Mouse (Mus musculus) left cerebral cortex, adult 9 months (tissue): ENCODE measurements at regions not wholly inside any gene's neighbourhood (a gene's known extent, or its start where the extent isn't known, plus 50 kb on each side); places are given as distances from the start of the nearest gene placed in this dataset.

Experiments used
- DNase-seq, 2 experiments: peaks; one replicate each; pipeline ENCODE4 v3.0.0; 2022; ENCODE audit warnings: low spot score in 2 of 2

DNA sequence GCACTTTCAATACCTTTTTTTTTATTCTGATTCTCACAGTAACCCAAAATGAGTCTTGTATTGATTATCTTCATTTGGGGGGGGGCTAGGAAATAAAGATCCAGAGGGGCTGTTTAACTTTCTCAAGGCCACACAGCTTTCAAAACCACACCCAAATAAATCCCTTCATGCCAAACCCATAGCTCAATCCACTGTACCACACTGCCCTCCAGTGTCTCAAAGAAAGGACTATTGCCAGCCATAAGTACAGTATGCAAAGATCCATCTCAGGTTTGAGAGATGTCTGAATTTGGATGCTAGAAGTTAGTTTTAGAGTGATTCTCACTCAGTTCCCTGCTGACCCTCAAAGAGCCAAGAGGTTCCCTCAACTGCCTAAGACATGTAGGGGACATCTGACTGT lies 120.1 kb upstream of the Gm26657 start:
- no peak for DNase-seq

DNA sequence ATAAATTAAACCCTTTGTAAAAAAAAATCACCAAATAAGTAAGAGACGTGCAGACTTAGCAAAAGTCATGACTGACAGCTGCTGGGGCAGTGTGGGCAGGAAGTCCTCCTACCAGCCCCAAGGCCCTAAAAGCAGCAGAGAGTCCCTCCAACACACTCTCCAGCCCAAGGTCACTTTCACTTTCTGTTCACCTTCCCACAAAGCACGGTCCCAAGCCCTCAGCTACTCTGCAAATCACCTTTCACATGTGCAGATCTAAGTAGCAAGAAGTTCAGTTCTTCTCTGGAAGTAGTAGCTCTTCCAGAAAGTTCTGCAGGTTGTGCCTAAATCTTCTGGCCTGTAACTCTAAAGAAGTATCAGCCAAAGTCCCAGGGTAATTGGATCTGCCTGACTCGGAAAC lies 120.8 kb upstream of the Gm26657 start:
- DNase-seq = no peak

DNA sequence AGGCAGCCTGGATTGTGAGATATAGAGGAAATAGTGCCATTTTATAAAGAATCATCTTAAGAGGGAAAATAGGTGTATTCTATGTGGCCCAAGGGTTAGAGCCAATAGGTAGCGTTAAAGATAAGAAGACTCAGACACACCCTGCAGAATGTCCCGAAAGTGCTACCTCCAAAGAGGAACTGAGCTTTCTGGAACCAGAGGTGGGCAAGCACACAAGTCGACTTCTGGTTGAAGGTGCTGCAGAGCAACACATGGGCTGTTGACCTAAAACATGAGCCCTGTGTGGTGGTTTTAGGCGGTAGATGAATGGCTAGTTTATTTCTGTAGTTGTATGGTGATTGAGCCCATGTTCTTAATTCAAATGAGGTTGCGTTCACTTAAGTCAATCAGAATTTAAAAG lies 121.4 kb upstream of the Gm26657 start:
- DNase-seq = no peak

DNA sequence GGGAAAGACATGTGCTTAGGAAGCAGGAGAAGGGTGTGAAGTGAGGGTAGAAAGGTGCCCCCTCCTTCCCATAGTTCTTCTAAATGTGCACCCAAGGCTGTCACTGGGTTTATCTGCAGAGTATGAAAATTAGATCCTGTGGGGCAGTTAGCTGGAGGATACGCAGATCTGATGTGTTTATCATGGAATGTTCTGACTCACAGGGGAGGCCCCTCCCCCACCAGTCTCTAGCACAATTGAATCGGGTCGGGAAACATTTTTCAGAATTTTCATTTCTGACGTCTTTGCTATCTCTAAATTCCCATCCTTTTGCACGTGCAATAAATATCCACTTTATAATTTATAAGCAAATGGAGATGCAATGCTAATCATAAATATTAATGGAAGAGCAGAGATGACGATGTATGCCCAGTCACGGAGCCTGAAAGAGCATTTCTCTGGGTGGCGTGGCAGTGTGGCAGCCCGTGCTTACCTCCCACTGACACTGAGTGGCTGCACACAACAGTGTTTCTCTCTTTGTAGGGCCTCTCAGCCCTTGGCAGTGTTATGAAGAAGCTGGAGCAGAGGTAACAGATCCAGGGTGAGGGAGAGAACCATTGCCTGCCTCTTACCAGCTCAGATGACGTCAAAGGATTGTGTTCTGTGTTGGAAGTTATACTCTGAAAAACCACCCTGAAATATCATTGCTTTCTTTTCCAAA lies 122.1 kb upstream of the Gm26657 start:
- DNase-seq = peak in 1 of 2 experiments; percentile 7

DNA sequence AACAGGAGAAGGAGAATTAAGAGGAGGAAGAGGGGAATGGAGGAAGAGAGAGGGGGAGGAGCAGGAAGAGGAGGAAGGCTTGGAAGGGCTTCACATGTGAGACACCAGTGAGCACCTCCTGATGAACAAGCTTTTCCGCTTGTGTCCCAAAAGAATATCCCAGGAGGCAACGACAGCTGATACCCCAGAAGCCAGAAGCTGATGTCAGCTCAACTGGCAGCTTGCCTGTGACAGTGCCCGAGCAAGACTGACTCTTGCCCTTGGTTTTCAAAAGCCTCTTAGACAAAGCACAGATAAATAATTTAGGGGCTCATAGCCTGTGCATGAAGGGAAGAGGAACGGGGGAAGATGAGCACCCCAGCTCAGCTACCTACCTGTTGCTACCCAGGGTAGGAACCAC lies 127.5 kb upstream of the Gm26657 start:
- DNase-seq = no peak

DNA sequence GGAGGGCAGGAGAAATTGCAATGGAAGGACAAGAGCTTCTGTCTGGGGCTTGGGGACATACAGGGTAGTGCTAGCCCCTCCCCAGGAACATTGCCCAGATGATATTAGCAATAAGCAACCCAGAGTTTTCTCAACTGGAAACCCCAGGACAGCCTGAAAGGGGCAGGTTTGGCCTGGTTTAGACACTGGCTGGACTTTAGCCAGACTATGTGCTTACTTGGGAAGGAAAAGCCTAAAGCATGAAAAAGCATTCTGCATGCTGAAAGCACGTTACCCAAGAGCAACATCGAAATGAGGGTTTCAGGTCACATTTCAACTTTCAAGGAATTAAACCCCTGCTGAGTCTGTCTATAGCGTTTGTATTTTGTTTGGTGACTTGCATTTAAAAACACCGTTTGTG lies 128.1 kb upstream of the Gm26657 start:
- DNase-seq = no peak

DNA sequence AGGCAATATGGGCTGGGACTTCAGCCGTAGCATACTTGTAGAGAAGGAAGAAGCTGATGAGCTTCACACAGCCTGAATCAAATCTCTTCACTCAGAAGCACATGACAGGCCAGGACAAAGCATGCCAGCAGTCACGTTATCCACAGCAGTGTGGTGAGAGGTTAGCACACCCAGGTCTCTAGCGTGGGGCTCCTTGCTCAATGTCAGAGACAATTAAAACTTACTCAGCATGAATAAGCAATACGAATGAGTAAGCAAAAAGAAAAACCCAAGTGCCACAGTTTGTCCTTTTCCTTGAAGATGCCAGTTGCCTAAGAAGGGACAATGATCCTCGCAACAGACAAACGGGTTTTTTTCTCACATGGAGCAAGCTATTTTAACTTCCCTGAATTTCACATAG lies 129.6 kb upstream of the Gm26657 start:
- no peak for DNase-seq

DNA sequence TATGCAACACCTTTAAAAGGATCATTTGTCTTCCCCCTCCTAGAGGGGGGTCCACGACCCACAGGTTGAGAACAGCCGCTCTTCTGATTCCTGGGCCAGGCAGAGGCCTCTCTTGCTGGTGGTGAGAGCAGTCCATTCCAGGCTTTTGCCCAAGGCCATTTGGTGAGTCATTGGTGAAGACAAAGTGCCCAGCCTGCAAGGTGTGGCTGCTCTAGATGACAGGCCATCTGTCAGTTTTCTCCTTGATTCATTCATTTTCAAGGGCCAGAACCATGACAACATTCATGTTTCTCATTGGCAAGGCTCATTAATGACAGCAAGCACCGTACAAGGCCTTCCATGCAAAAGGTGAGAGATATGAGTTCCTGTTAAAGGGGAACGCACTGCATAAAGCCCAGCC lies 131.2 kb upstream of the Gm26657 start:
- no peak for DNase-seq

DNA sequence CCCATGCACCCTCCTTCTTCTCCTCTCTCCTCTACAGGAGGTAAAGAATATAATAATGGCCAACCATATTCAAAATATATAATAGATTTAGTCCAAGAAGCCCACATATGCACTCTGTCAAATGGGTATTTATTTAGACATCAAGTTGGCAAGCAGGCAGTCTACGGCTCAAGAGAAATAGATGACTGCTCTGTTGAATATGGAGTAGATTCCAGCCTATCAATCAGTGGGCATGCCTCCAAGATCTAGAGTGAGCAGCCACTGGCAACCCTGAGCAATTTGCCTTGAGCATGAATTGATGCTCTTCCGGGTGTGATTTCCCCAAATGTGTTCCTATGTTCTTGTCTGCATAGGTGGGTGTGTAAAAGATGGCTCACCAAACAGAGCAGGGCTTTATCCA lies 141.5 kb upstream of the Gm26657 start:
- no peak for DNase-seq

DNA sequence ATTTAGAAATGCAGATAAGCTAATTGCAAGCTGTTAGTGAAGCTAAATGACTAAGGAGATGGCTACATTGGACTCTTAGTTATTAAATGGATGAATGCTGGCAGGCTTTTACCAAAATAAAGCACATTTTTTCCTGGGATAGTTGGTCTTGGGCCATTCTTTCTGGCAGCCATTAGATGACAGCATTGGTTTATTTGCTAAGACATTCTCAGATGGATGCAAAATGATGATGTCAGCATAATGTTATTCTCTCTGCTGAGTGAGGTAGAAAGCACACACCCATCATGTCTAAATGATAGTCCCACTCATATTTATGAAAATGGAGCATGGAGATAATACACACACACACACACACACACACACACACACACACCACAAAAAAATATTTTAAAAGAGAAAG lies 141.9 kb upstream of the Gm26657 start:
- no peak for DNase-seq

DNA sequence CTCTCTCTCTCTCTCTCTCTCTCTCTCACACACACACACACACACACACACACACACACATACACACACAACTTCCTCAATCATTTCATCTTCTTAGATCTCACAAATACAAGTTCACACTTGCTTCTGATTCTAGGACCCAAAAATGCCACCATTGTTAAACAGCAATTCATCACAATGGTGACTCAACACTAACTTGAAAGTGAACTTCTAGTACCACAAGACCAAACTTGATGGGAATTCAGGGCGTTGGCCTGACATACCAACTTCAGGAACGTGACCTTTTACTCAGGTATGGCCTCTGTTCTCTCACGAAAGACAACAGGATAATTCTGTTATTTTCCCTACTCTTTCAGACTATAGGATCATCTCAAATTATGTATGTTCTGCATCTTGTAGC lies 157.5 kb upstream of the Gm26657 start:
- DNase-seq = no peak

DNA sequence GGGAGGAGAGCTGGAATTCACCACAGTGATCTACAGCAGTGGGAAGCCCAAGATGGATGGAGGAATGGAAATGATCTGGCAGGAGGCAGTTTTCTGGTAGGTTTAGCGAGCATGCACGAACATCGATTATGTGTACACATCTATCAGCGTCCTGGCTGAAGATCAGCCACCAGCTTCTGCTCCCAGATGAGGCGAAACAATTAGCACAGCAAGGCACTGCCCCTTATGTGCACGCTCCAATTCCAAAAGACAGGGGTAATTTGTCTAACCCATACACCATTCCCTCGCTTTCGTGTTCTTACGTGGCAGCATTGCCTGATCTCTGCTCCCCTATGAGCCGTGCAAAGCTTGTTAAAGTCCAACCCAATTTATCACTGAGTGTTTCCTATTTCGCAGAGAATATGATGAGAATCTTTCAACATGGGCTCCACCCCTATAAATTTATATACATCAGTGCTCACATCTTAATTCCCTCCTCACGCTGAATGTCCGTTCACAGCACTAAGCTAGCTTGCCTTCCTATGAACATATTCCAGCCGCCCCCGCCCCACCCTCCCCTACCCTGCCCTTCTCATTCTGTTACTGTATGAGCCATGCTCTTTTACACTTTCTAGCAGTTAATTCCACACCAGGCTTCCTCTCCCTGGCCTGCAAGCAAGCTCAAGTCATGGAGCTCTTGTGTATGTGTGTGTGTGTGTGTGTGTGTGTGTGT lies 162.9 kb upstream of the Gm26657 start:
- no peak for DNase-seq

DNA sequence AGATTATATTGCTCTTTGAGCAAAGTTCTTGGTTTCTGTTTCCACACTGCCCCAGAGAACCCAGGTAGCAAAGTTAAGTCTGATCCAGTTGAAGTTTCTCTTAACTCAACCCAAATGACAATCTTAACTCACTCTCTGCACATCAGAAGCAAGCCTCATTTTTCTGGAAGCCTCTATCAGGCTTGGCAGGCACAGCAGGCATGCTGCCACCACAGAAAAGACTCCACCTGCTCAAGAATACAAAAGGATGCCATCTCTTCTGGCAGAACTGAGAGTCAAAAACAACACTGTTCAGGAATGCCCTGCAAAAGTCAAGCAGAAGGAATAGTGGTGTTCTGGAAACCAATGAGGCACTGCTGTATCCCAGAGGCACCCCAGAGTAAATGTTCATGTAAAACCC lies 187.7 kb upstream of the Gm26657 start:
- no peak for DNase-seq

DNA sequence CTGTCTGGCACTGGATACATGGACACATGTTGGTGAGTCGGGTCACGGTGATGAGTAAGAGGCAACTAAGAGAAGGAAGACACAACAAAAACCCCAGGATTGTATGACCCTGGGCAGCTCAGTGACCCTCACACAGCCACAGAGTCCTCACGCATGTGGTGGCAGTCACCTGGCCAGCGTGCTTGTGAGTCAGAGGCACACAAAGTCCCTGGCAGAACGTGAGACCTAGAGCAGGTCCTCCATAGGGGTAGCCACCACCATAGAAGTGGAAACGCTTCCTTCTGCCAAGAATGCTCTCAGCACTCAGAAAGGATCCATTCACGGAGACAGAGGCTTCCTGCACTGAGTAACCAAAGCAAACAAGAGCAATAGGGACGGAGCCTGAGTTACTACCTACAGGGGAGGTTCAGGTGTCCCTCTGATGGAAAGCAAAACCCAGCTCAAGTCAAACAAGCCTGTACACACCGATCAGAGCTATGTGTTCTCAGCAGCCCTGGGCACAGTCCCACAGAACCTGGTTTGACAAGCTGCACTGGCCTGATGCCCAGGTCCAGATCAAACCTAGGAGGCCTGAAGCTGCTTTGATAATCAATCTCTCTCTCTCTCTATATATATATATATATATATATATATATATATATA lies 206.4 kb upstream of the Gm26657 start:
- no peak for DNase-seq

DNA sequence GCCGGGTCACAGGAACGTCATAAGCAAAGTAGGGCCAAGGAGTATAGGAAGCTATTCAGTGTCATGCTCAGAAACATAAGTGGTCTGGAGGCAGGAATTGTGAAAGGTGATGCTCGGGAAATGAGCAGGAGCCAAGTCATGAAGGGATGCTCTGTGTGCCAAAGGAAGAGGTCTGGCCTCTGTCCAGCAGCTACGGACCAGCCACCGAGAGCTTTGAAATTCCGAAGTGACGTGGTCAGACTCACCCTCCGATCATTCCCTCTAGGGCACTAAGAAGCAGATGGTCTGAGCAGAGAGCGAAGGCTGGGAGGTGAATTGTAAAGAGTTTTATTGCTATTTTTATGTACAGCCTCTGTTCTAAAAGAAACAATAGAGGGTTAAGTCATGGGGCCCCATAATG lies 206.9 kb upstream of the Gm26657 start:
- no peak for DNase-seq

DNA sequence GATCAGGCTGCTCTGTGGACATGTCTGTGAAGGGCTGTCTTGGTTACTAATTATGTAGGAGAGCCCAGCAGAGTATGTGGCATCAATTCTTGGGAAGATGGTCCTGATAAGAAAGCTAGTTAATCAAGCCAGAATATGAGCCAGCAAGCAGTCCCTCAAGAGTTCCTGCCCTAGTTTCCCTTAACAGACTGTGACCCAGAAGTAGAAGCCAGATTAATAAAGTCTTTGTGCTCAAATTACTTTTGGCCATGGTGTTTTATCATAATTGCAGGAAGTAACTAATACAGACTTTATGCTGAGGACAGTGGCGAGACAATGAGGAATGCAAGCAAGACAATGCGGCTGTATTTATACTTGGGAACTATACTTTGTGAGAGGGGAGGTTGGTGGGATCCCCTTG lies 211.3 kb upstream of the Gm26657 start:
- no peak for DNase-seq

DNA sequence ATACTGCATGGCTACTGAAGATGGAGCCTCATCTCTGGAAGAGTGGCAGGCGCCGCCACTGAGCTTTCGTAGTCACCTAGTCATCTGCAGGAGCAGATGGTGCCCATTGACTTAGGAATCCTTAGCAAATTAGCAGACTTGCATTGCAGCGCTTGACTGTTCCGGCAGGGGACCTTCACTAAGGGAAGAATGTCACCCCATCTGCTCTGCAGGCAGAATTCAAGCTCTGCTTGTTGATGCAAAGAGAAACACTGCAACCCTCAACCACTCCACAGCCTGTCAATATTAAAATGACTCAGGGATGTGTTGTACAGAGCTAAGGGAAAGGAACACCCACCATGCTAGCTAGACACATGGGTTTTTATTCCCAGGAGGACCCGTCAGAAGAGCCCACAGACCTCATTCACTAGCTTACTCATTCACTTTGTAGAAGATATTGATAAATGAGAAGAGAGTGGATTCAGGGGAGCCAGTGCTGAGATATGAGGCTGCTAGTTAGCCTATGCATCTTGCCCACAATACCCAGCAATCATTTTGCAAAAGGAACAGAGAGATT lies 215.4 kb upstream of the Gm26657 start:
- DNase-seq = peak in 1 of 2 experiments; percentile 3

DNA sequence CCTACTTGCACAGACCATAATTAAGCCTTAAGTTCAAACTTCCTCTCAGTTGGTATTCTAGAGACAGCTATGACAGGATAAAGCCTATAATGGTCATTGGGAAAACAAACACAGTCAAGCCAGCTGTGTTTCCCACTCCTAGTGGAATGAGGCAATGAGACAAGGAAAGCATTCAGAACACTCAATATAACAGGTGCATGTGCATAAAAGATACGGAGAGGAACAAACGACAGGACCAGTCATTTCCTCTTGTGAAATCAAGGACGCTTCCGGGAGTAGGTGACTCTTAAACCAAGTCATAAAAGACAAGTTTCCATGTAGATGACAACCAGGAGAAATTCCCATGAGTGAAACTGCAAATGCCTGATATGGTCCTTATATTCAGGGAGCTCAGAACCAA lies 232.1 kb upstream of the Gm26657 start:
- no peak for DNase-seq

DNA sequence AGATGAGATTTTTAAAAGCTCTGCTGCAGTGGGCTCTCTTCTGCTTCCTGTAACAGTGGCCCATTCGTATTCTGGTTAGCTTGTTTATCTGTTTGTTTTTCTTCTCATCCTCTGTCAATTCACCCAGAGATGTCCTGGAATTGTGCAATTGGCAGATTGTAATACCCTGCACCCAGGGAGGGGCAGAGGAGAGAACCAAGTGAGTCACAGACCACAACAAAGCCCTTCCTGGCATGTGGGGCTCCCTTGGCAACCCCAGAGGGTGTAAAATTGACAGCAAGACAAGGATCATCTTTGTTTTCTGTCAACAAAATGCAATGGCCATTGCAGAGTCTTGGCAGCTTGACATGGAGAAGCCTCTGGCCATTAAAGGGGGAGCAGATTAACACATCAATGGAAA lies 233.1 kb upstream of the Gm26657 start:
- DNase-seq = peak in 1 of 2 experiments; percentile 31

DNA sequence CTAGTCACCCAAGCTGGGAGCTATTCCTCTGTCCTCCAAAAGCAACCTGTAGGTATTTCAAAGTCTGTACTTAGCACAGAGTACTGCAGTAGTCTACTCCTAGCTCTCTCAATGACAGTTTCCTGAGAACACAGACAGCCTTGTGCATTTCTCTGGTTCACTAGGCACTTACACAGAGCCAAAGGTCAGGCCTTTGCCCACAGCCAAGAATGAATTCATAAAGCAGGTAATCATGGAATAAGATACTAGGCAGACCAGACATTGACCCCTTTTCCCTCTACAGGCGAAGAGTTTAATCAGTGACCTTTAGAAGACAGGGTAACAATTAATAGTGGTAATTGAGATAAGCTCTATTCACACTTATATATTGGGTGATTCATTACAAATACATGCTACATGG lies 233.8 kb upstream of the Gm26657 start:
- no peak for DNase-seq

DNA sequence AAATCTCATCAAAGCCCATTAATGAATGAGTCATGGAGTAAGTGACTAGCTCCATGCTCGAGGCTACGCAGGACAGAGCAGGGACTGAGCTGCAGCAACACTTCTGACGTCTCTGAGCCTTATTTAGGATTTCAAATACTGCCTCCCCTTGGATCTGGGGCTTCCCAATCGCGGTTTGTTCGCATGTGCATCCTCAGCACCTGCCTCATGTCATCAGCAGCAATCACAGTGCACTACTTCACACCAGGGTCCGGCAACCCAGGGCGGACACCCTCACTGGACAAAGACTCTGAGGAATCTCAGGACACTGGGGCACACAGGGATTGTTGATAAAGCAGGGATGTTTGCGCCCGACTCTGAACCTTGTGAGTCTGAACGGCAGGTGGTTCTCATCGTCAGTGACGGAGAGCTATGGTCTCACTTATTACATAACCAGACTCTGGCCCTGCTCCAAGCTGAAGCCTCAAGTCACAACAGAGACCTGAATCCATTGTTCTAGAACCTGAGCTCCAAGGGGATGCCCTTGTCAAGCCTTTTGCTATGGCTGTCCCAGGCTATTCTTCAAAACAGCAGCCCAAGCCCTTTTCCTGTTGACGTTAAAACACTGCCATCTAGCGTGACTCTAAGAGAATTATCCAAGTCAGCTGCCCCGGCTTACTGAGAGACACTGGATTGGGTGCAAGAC lies 247.2 kb upstream of the Gm26657 start:
- peak in 1 of 2 experiments; percentile 76 for DNase-seq

DNA sequence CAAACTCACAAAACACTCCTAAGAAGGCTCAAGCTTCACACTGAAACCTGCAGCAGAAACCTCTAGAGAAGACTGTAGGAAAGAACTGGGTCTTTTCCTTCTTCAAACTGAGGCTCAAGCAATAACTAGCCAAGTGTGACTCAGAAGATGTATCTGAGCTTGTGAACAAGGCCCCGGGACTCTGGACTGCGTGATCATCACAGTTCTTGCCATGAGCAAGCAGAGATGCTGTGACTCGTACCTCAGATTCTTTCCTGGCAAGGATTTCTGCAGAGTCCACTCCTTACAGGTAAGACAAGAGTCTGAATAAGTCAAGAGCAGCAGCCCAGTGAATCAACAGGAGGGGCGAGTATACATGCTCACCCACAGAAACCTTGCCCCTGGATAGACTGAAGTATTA lies 250.5 kb upstream of the Gm26657 start:
- no peak for DNase-seq
